Mouse (Mus musculus): Measurements from ENCODE around the gene 1700001L19Rik. TPM values are rescaled to one million over a fixed set of nuclear protein-coding genes. Genes with fewer than 3 reads are reported as not detected.

The 1700001L19Rik gene
- total RNA-seq, 2 experiments from 2014 or later, result not detected

DNA sequence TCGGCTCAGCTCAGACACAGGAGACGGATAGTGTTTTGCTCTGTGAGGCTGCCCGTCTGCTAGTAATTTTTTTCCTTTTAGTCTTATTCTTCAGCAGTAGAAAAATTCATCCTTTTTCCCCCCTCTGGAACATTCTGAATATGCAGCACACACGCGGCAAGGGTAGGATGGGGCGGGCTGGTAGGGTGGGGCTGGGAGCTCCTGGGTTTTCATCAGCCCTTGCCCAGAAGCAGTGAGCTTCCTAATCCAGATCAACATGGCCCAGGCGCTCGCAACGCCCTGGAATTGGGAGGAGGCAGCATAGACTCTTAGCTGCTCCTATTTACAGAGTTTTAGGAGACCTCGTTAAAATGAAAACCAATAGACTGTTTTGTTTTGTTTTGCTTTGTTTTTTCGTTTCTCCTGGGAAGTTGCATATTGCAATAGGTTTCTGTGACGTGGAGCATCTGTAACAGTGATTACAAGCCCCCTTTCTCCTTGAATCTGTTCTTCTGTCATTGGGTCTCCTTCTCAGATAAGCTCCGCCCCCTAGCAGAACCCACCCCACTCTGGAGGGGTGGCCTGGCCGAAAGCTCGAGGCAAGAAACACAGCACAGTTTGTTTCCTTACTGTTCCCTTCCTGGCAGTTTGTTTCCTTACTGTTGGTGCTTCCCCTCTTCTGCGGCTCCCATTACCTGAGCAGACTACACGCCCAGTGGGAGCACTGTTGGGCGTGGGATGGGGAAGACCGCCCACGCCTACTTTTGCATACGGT is 10.6 kb downstream of the 1700001L19Rik start:
- DNase-seq (ENCODE audit: low spot score), result no peak

DNA sequence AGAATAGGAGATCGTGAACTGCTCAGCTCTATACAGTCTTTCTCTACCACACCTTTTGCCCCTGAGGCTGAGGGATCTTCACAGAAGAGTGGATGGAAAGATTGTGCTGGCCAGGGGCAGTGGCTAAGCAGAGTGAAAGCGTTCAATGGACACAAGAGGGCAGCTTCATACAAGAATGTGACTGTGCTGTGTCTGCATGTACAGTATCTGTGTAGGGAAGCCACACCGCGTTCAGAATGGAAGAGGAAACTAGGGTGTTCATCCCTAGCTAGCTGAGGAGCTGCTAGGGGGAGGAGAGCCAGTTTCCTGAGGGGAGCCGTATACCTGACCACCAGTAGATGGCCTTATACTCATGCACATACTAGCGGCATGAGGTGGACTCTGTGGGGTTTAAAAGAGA is 25.6 kb downstream of the 1700001L19Rik start:
- DNase-seq (ENCODE audit: low spot score), result no peak

DNA sequence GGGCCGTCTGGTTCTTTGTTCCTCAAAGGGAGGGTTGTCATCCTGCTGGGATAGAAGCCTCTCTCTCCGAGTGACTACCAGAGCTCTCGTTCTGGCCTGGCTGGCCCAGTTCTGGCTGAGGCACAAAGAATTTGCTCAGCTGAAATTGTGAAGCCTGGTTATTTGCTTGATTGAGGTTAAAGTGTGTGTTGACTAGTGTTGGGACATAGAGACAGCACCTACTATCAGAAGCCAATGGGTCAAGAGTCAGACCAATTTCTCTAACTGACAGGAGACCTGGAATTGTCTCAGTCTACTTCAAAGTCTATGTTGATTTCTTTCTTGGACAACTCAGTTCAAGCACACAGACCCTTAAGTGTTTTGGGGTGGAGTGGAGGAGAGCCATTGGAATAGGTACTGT is 29.8 kb downstream of the 1700001L19Rik start:
- no peak for DNase-seq (ENCODE audit: low spot score)

DNA sequence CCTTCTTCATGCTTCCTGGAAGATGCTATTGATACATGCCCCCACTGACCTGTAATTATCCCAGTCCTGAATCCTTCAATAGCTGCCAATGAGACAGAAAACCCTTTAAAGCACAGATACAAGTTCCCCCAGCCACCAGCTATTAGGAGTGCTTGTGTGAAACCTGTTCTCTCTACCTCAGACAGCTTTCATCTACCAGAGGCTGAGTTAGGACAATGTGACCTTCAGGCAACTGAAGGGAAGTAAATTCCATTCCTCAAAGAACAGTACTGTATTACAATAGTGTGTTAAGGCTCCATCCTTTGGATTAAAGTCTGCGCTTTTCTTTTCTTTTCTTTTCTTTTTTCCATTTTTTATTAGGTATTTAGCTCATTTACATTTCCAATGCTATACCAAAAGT is 45.6 kb downstream of the 1700001L19Rik start:
- no peak for DNase-seq (ENCODE audit: low spot score)

Other genes with a start within 250 kb of the 1700001L19Rik start
- gene Mtrr, start 15.3 kb upstream of the 1700001L19Rik start, total RNA-seq (2021), result 10 to 100 TPM; 25.8 to 28.2 TPM
- gene Fastkd3, start 15.2 kb upstream of the 1700001L19Rik start, total RNA-seq (2021), result 10 to 100 TPM in 1 of 2 experiments, 1 to 10 TPM in 1; 7.3 to 13.3 TPM

Measured in gastrocnemius, adult 18-20 months (tissue).